Comparison of ENCODE assay signal across 8 mouse cellular contexts in the genomic region with DNA sequence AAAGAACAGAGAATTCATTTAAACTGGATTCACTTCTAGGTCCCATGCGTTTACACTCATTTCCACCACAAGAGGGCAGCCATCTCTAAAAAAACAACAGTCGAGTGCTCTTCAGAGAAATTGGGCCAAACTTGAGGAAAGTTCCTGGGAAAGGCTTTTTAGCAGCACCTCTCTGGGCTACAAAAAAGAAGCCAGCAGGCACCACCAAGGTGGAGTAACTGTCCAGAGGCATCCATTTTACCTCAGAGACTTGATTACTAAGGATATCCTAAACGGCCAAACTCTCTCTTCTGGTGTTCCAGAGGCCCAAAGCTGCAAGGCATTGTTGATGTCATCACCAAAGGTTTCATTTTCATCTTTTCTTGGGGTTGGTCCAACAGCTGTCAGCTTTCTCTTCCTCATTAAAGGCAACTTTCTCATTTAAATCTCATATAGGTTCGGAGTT. TPM values are rescaled to one million over a fixed set of nuclear protein-coding genes. Genes with fewer than 3 reads are reported as not detected.
DNase-seq lines count a peak whose midpoint lies in the region; ATAC-seq and TF ChIP-seq lines count a peak whose summit lies in the region.

No protein-coding gene starts in this region.

- H3K27me3 ChIP-seq in midbrain, embryonic 10.5 days (ENCODE audit: low read depth, poor library complexity, severe bottlenecking), result peaks cover 68% of the 10 kb centered on the region
- H3K27me3 ChIP-seq in midbrain, embryonic 13.5 days, result peaks cover 55% of the 10 kb centered on the region
- H3K27me3 ChIP-seq in embryonic facial prominence, embryonic 15.5 days, result 0 out of 2 replicates have a peak, but pooled peaks cover 5% of the 10 kb centered on the region
- H3K27me3 ChIP-seq in megakaryocyte, embryonic 14.5 days (replicated peaks), result peaks cover 55% of the 10 kb centered on the region

- WGBS in midbrain, embryonic 10.5 days, result 38% methylated on average over 4 of the region's 4 CpGs
- WGBS in midbrain, embryonic 13.5 days, result 29% methylated on average over 4 of the region's 4 CpGs
- 12% methylated on average over 4 of the region's 4 CpGs for WGBS in embryonic facial prominence, embryonic 15.5 days

- TF ChIP-seq CTCF in left cerebral cortex, adult 2 months (IDR thresholded peaks at IDR 0.05), result peak; percentile 85

- H3K9ac ChIP-seq in midbrain, embryonic 13.5 days (replicated peaks), result no peak overlapping the region
- no peak overlapping the region for H3K9ac ChIP-seq in embryonic facial prominence, embryonic 15.5 days

- ATAC-seq in midbrain, embryonic 13.5 days, result no peak
- ATAC-seq in embryonic facial prominence, embryonic 15.5 days (ENCODE audit: insufficient number of reproducible peaks, low FRiP score, low TSS enrichment, low read depth), result no peak

- intact Hi-C loops in left cerebral cortex, adult 2 months (cut with DNase I), result loop anchor here (1.0 to 5.0 kb wide), 6 partner anchors 168 to 992 kb away; no protein-coding TSS in a partner anchor

- H3K36me3 ChIP-seq in midbrain, embryonic 10.5 days, result no peaks in the 10 kb centered on the region
- no peaks in the 10 kb centered on the region for H3K36me3 ChIP-seq in midbrain, embryonic 13.5 days
- no peaks in the 10 kb centered on the region for H3K36me3 ChIP-seq in embryonic facial prominence, embryonic 15.5 days
- H3K36me3 ChIP-seq in megakaryocyte, embryonic 14.5 days (replicated peaks; ENCODE audit: low read length), result no peaks in the 10 kb centered on the region

- no peak overlapping the region for H3K4me3 ChIP-seq in midbrain, embryonic 10.5 days
- H3K4me3 ChIP-seq in midbrain, embryonic 13.5 days (replicated peaks), result no peak overlapping the region
- H3K4me3 ChIP-seq in embryonic facial prominence, embryonic 15.5 days (replicated peaks), result no peak overlapping the region
- no peak overlapping the region for H3K4me3 ChIP-seq in left cerebral cortex, adult 2 months
- peak overlapping the region; percentile 72 for H3K4me3 ChIP-seq in megakaryocyte, embryonic 14.5 days (replicated peaks)

- peaks cover 30% of the 10 kb centered on the region for H3K4me1 ChIP-seq in midbrain, embryonic 10.5 days
- H3K4me1 ChIP-seq in midbrain, embryonic 13.5 days (replicated peaks), result peaks cover 32% of the 10 kb centered on the region
- H3K4me1 ChIP-seq in embryonic facial prominence, embryonic 15.5 days, result peaks cover 32% of the 10 kb centered on the region
- peaks cover 32% of the 10 kb centered on the region for H3K4me1 ChIP-seq in megakaryocyte, embryonic 14.5 days

- H3K4me2 ChIP-seq in midbrain, embryonic 13.5 days (replicated peaks), result no peak overlapping the region
- H3K4me2 ChIP-seq in embryonic facial prominence, embryonic 15.5 days (replicated peaks), result peak overlapping the region; percentile 31; the same call in 1 of the 2 replicates

- H3K27ac ChIP-seq in midbrain, embryonic 10.5 days (replicated peaks), result no peak overlapping the region
- H3K27ac ChIP-seq in midbrain, embryonic 13.5 days, result no peak overlapping the region
- no peak overlapping the region for H3K27ac ChIP-seq in embryonic facial prominence, embryonic 15.5 days (replicated peaks)
- H3K27ac ChIP-seq in left cerebral cortex, adult 2 months, result no peak overlapping the region

- DNase-seq in midbrain, embryonic 10.5 days (ENCODE audit: low spot score), result peak; percentile 52
- DNase-seq in adrenal gland, adult 8-10 months, result peak; percentile 50
- DNase-seq in heart, postnatal 4 days, result peak; percentile 66
- DNase-seq in left cerebral cortex, adult 2 months (ENCODE audit: extremely low spot score in 1 of 2, low spot score in 2 of 2), result peak; percentile 56 to 63
- peak; percentile 13 for DNase-seq in thymus, postnatal 25 days

- H3K9me3 ChIP-seq in midbrain, embryonic 10.5 days (replicated peaks), result no peaks in the 10 kb centered on the region
- no peaks in the 10 kb centered on the region for H3K9me3 ChIP-seq in midbrain, embryonic 13.5 days
- H3K9me3 ChIP-seq in embryonic facial prominence, embryonic 15.5 days (replicated peaks), result no peaks in the 10 kb centered on the region
- no peaks in the 10 kb centered on the region for H3K9me3 ChIP-seq in megakaryocyte, embryonic 14.5 days

RNA-seq across cellular contexts. Expression of a gene that starts 1.7 kb away (rescaled TPM):
- polyA plus RNA-seq in midbrain, embryonic 10.5 days (2016; fragmentation: Nextera tagmentation; extraction: Ambion mirVana), result 1.6 TPM in 2 replicates
- 1.2 and 2.2 TPM in 2 replicates for polyA plus RNA-seq in midbrain, embryonic 13.5 days (2015; fragmentation: Nextera tagmentation; extraction: Ambion mirVana)
- total RNA-seq in adrenal gland, adult 8-10 months (2022), result 10 to 100 TPM in 3 of 4 experiments, 1 to 10 TPM in 1; 7.0 to 17.9 (median 13.7) TPM
- 19.3 and 22.4 TPM in 2 replicates for polyA plus RNA-seq in embryonic facial prominence, embryonic 15.5 days (2015; fragmentation: Nextera tagmentation; extraction: Ambion mirVana)
- total RNA-seq in heart, postnatal 4 days (2021), result 1 to 10 TPM; 4.2 to 4.6 TPM
- 1 to 10 TPM; 2.9 TPM for total RNA-seq in left cerebral cortex, adult 2 months (2021)
- polyA plus RNA-seq in megakaryocyte, embryonic 14.5 days (2012; ENCODE audit: insufficient read depth, low replicate concordance), result 4.0 and 4.2 TPM in 2 replicates

Comparison
In these comparisons a context has a peak if more than half of its experiments do, and no peak if none do; other contexts are left out.
1. DNase-seq: peak in every context shown above with its lines; median percentile 66 in heart, postnatal 4 days; 60 in left cerebral cortex, adult 2 months; 52 in midbrain, embryonic 10.5 days; 50 in adrenal gland, adult 8-10 months; 13 in thymus, postnatal 25 days.